In the genomic region with DNA sequence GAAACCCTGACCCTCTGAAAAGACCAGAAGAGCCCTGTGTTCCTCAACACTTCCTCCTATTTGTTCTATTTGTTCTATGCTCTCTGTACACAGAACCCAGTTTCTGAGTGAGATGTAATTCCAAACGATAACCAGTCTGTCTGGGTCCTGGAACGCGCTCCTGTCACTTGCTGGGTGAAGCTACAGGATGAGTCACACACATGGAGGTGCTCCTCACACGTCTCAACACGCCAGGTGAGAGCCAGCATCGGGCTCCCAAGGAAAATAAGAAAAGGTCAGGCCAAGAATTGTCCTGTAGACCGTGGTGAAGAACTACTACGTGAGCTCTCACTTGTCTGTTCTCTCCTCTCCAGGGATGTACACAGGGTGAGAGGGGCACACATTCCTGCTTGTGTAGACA, we compare ENCODE assay signal across 19 mouse cellular contexts. TPM values are rescaled to one million over a fixed set of nuclear protein-coding genes. Genes with fewer than 3 reads are reported as not detected.
"Had no signal": no experiment of that assay in that cellular context is flagged by ENCODE, and none has a peak within 500 bp of the region (broad histone marks: within the 10 kb centered on the region; RNA-seq: fewer than 3 reads in every experiment).

No protein-coding gene starts in this region.

- H3K36me3 ChIP-seq: limb, embryonic 12.5 days; limb, embryonic 15.5 days; liver, embryonic 15.5 days had no signal

- H3K4me1 ChIP-seq: limb, embryonic 12.5 days; limb, embryonic 15.5 days; liver, embryonic 15.5 days had no signal

- H3K9ac ChIP-seq: limb, embryonic 12.5 days; limb, embryonic 15.5 days; liver, embryonic 15.5 days had no signal

- H3K4me2 ChIP-seq: limb, embryonic 12.5 days; limb, embryonic 15.5 days; liver, embryonic 11.5 days; liver, embryonic 15.5 days; midbrain, embryonic 11.5 days had no signal

- ATAC-seq: inflammation-experienced regulatory T-cells, adult 6 months; intestine, embryonic 16.5 days had no signal

- H3K27ac ChIP-seq: limb, embryonic 12.5 days; limb, embryonic 15.5 days; liver, embryonic 15.5 days had no signal

- H3K27me3 ChIP-seq: limb, embryonic 12.5 days; limb, embryonic 15.5 days; liver, embryonic 15.5 days had no signal

- H3K9me3 ChIP-seq: limb, embryonic 12.5 days; limb, embryonic 15.5 days; liver, embryonic 15.5 days had no signal

- H3K4me3 ChIP-seq: limb, embryonic 12.5 days; limb, embryonic 15.5 days; liver, embryonic 15.5 days had no signal

- DNase-seq: kidney, adult 18-20 months; kidney, adult 9 months; kidney, postnatal 14 days; kidney, postnatal 4 days; left cerebral cortex, postnatal 4 days; lung, adult 2 months; lung, postnatal 14 days; lung, postnatal 4 days; midbrain, embryonic 14.5 days; thymus, postnatal 25 days had no signal

RNA-seq across cellular contexts. Expression of a gene that starts 1.6 kb away (rescaled TPM):
- polyA plus RNA-seq: inflammation-experienced regulatory T-cells, adult 6 months; liver, embryonic 11.5 days; liver, embryonic 15.5 days; lung, embryonic 16.5 days; midbrain, embryonic 11.5 days; small intestine, adult 2 months had no signal

RNA-seq across cellular contexts. Expression of a gene that starts 51.4 kb away (rescaled TPM):
- polyA plus RNA-seq: inflammation-experienced regulatory T-cells, adult 6 months; intestine, embryonic 16.5 days; liver, embryonic 15.5 days; lung, embryonic 16.5 days had no signal
